Mouse (Mus musculus): ENCODE measurements around the gene Fxyd1. TPM values are rescaled to one million over a fixed set of nuclear protein-coding genes. Genes with fewer than 3 reads are reported as not detected.

Gene Fxyd1
- total and polyA plus RNA-seq, 2 experiments: 127 to 1,555 TPM

DNA sequence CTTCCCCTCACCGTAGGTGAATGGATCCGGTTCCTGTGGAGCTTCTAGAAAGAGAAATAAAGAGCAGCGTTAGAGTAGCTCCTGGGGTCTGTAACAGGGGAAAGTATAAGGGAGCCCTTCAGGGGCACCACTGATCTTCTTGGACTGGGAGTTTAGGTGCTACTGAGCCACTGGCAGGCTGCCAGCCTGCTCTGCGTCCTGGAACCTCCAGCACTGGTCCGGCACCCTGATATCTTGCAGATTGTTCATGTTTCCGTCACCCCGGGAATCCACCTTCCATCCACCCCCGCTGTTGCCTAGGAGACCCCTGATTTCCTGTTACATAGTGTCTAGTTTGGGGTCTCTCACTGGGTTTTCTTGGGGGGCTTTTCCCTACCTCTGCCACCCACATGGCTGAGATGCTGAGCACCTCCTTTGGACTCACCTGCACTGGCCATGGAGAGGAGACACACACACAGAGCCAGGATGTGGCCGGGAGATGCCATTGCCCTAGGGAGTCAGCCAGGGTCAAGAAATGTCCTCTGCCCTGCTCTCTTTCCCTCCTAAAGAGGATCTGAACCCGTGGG lies 3.0 kb downstream of the Fxyd1 start:
- Histone ChIP-seq H3K4me3 (ENCODE audit: insufficient read depth, low read depth, low read length) (peak overlapping the region; percentile 83), H3K27me3 (ENCODE audit: control insufficient read depth, insufficient read depth, low read length) (no peaks in the 10 kb centered on the region), H3K27ac (replicated peaks; ENCODE audit: insufficient read depth, low read depth, low read length) (peak overlapping the region; percentile 98), H3K4me1 (ENCODE audit: control insufficient read depth, insufficient read depth, low read length) (peaks cover 32% of the 10 kb centered on the region), H3K79me2 (ENCODE audit: control insufficient read depth, insufficient read depth, low read length) (0 out of 2 replicates have a peak, but pooled peaks cover 2% of the 10 kb centered on the region), H3K36me3 (ENCODE audit: control insufficient read depth, insufficient read depth, low read length) (peaks cover 3% of the 10 kb centered on the region), H3K9ac (ENCODE audit: low read depth, low read length) (peak overlapping the region; percentile 92)
- TF ChIP-seq CTCF (IDR thresholded peaks at IDR 0.05; ENCODE audit: low read depth, low read length) (no peak), POLR2A (IDR thresholded peaks at IDR 0.05; ENCODE audit: extremely low read depth, insufficient read depth, low read length) (0 out of 2 replicates have a peak, but pooled peaks have one; percentile 6)
- DNase-seq (ENCODE audit: extremely low read depth, low read depth, low spot score): peak; percentile 79
- 24% methylated on average over 10 of the region's 10 CpGs for WGBS

- WGBS: 62% methylated on average over 34 of the region's 34 CpGs
- Histone ChIP-seq H3K27me3 (ENCODE audit: control insufficient read depth, insufficient read depth, low read length) (no peaks in the 10 kb centered on the region), H3K27ac (replicated peaks; ENCODE audit: insufficient read depth, low read depth, low read length) (no peak overlapping the region), H3K4me1 (ENCODE audit: control insufficient read depth, insufficient read depth, low read length) (peaks cover 24% of the 10 kb centered on the region), H3K9ac (ENCODE audit: low read depth, low read length) (no peak overlapping the region), H3K79me2 (ENCODE audit: control insufficient read depth, insufficient read depth, low read length) (0 out of 2 replicates have a peak, but pooled peaks cover 2% of the 10 kb centered on the region), H3K36me3 (ENCODE audit: control insufficient read depth, insufficient read depth, low read length) (peaks cover 3% of the 10 kb centered on the region), H3K4me3 (ENCODE audit: insufficient read depth, low read depth, low read length) (peak overlapping the region; percentile 25)
- no peak for DNase-seq (ENCODE audit: extremely low read depth, low read depth, low spot score)
- TF ChIP-seq CTCF (IDR thresholded peaks at IDR 0.05; ENCODE audit: low read depth, low read length) (no peak), POLR2A (IDR thresholded peaks at IDR 0.05; ENCODE audit: extremely low read depth, insufficient read depth, low read length) (0 out of 2 replicates have a peak, but pooled peaks have one; percentile 20)
Measured at GRCm38 (mm10) chr7:31052636-31053434, 4.2 kb downstream of the Fxyd1 start.

DNA sequence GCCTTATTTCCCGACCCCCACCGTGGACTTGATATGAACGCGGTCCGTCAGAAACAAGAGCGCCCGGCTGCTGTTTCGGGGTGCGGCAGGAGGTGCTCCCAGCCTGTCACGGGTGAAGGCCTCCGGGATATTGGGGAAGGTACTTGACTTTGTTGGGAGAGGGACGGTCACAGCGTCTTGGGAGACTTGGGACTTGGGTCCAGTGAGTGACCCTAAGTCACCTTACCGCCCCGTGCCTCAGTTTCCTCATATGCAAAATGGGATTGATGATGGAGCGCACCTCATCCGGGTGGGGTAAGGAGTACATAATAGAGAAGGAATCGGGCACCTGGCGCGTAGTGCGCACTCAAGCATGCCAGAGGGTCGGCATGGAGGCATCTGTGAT lies 4.8 kb downstream of the Fxyd1 start:
- no peak for DNase-seq (ENCODE audit: extremely low read depth, low read depth, low spot score)
- H3K79me2 ChIP-seq (ENCODE audit: control insufficient read depth, insufficient read depth, low read length): 0 out of 2 replicates have a peak, but pooled peaks cover 2% of the 10 kb centered on the region
- H3K4me1 ChIP-seq (ENCODE audit: control insufficient read depth, insufficient read depth, low read length): peaks cover 19% of the 10 kb centered on the region
- H3K27ac ChIP-seq (replicated peaks; ENCODE audit: insufficient read depth, low read depth, low read length): no peak overlapping the region
- no peak for TF ChIP-seq CTCF (IDR thresholded peaks at IDR 0.05; ENCODE audit: low read depth, low read length)
- TF ChIP-seq POLR2A (IDR thresholded peaks at IDR 0.05; ENCODE audit: extremely low read depth, insufficient read depth, low read length): no peak
- no peaks in the 10 kb centered on the region for H3K27me3 ChIP-seq (ENCODE audit: control insufficient read depth, insufficient read depth, low read length)
- no peak overlapping the region for H3K4me3 ChIP-seq (ENCODE audit: insufficient read depth, low read depth, low read length)
- no peak overlapping the region for H3K9ac ChIP-seq (ENCODE audit: low read depth, low read length)
- peaks cover 3% of the 10 kb centered on the region for H3K36me3 ChIP-seq (ENCODE audit: control insufficient read depth, insufficient read depth, low read length)
- 72% methylated on average over 22 of the region's 22 CpGs for WGBS

- no peak for DNase-seq (ENCODE audit: extremely low read depth, low read depth, low spot score)
- H3K27me3 ChIP-seq (ENCODE audit: control insufficient read depth, insufficient read depth, low read length): no peaks in the 10 kb centered on the region
- H3K9ac ChIP-seq (ENCODE audit: low read depth, low read length): no peak within 1 kb of the TSS
- peaks cover 3% of the 10 kb centered on the region for H3K36me3 ChIP-seq (ENCODE audit: control insufficient read depth, insufficient read depth, low read length)
- H3K4me3 ChIP-seq (ENCODE audit: insufficient read depth, low read depth, low read length): no peak within 1 kb of the TSS
- TF ChIP-seq CTCF (IDR thresholded peaks at IDR 0.05; ENCODE audit: low read depth, low read length): no peak
- TF ChIP-seq POLR2A (IDR thresholded peaks at IDR 0.05; ENCODE audit: extremely low read depth, insufficient read depth, low read length): no peak
- H3K79me2 ChIP-seq (ENCODE audit: control insufficient read depth, insufficient read depth, low read length): 0 out of 2 replicates have a peak, but pooled peaks cover 2% of the 10 kb centered on the region
- peaks cover 12% of the 10 kb centered on the region; the same call in 1 of the 2 replicates for H3K4me1 ChIP-seq (ENCODE audit: control insufficient read depth, insufficient read depth, low read length)
- no peak within 1 kb of the TSS for H3K27ac ChIP-seq (replicated peaks; ENCODE audit: insufficient read depth, low read depth, low read length)
- 63% methylated on average over 28 of the region's 28 CpGs for WGBS
Measured at GRCm38 (mm10) chr7:31051321-31052021, 5.5 kb downstream of the Fxyd1 start, which contains the start of gene Fxyd7. Fxyd7 (minus strand) TSS chr7:31051467.

GRCm38 (mm10) chr7:31050921-31051320 lies 6.1 kb downstream of the Fxyd1 start:
- Histone ChIP-seq H3K36me3 (ENCODE audit: control insufficient read depth, insufficient read depth, low read length) (peaks cover 3% of the 10 kb centered on the region), H3K9ac (ENCODE audit: low read depth, low read length) (no peak overlapping the region), H3K4me3 (ENCODE audit: insufficient read depth, low read depth, low read length) (no peak overlapping the region), H3K79me2 (ENCODE audit: control insufficient read depth, insufficient read depth, low read length) (0 out of 2 replicates have a peak, but pooled peaks cover 2% of the 10 kb centered on the region), H3K27ac (replicated peaks; ENCODE audit: insufficient read depth, low read depth, low read length) (no peak overlapping the region), H3K4me1 (ENCODE audit: control insufficient read depth, insufficient read depth, low read length) (peaks cover 10% of the 10 kb centered on the region; the same call in 1 of the 2 replicates), H3K27me3 (ENCODE audit: control insufficient read depth, insufficient read depth, low read length) (no peaks in the 10 kb centered on the region)
- no peak for TF ChIP-seq POLR2A (IDR thresholded peaks at IDR 0.05; ENCODE audit: extremely low read depth, insufficient read depth, low read length)
- TF ChIP-seq CTCF (IDR thresholded peaks at IDR 0.05; ENCODE audit: low read depth, low read length): no peak
- no peak for DNase-seq (ENCODE audit: extremely low read depth, low read depth, low spot score)
- WGBS: 76% methylated on average over 9 of the region's 9 CpGs
